Mouse (Mus musculus): Measurements from ENCODE around the gene Arhgap1. TPM values are rescaled to one million over a fixed set of nuclear protein-coding genes. Genes with fewer than 3 reads are reported as not detected.

Arhgap1 gene
- polyA plus RNA-seq, 1 experiment from 2014 or later, result 115 TPM

GRCm38 (mm10) chr2:91633334-91633977, 16.2 kb upstream of the Arhgap1 start:
- Histone ChIP-seq H3K4me1 (no peaks in the 10 kb centered on the region), H3K9me3 (no peaks in the 10 kb centered on the region), H3K27ac (no peak overlapping the region), H3K9ac (no peak overlapping the region), H3K4me2 (no peak overlapping the region), H3K27me3 (replicated peaks) (no peaks in the 10 kb centered on the region), H3K36me3 (no peaks in the 10 kb centered on the region), H3K4me3 (replicated peaks) (no peak overlapping the region)
- no peak for ATAC-seq (ENCODE audit: insufficient read depth, low FRiP score, low read depth)
- 65% methylated on average over 12 of the region's 12 CpGs for WGBS

GRCm38 (mm10) chr2:91634841-91635240, 14.8 kb upstream of the Arhgap1 start:
- H3K36me3 ChIP-seq, result no peaks in the 10 kb centered on the region
- no peak overlapping the region for H3K4me3 ChIP-seq (replicated peaks)
- H3K4me2 ChIP-seq, result no peak overlapping the region
- H3K9me3 ChIP-seq, result no peaks in the 10 kb centered on the region
- WGBS, result 70% methylated on average over 9 of the region's 9 CpGs
- no peaks in the 10 kb centered on the region for H3K27me3 ChIP-seq (replicated peaks)
- H3K9ac ChIP-seq, result no peak overlapping the region
- no peak overlapping the region for H3K27ac ChIP-seq
- no peaks in the 10 kb centered on the region for H3K4me1 ChIP-seq
- ATAC-seq (ENCODE audit: insufficient read depth, low FRiP score, low read depth), result no peak

- ATAC-seq (ENCODE audit: insufficient read depth, low FRiP score, low read depth), result no peak
- H3K9me3 ChIP-seq, result no peaks in the 10 kb centered on the region
- no peaks in the 10 kb centered on the region for H3K36me3 ChIP-seq
- no peak overlapping the region for H3K4me3 ChIP-seq (replicated peaks)
- H3K9ac ChIP-seq, result no peak overlapping the region
- no peak overlapping the region for H3K27ac ChIP-seq
- 85% methylated on average over 11 of the region's 11 CpGs for WGBS
- no peaks in the 10 kb centered on the region for H3K27me3 ChIP-seq (replicated peaks)
- no peak overlapping the region for H3K4me2 ChIP-seq
- no peaks in the 10 kb centered on the region for H3K4me1 ChIP-seq
Measured at GRCm38 (mm10) chr2:91635486-91635885, 14.2 kb upstream of the Arhgap1 start.

GRCm38 (mm10) chr2:91636229-91636628, 13.4 kb upstream of the Arhgap1 start, which contains the start of gene F2:
Gene F2, minus strand, starts transcription at chr2:91636414.
- H3K27ac ChIP-seq, result peak within 1 kb of the TSS; percentile 72

GRCm38 (mm10) chr2:91636727-91637338, 12.8 kb upstream of the Arhgap1 start:
- Histone ChIP-seq H3K9me3 (no peaks in the 10 kb centered on the region), H3K4me2 (peak overlapping the region; percentile 25; the same call in 1 of the 2 replicates), H3K27me3 (replicated peaks) (no peaks in the 10 kb centered on the region), H3K4me1 (no peaks in the 10 kb centered on the region), H3K4me3 (replicated peaks) (no peak overlapping the region), H3K9ac (no peak overlapping the region), H3K27ac (peak overlapping the region; percentile 72), H3K36me3 (no peaks in the 10 kb centered on the region)
- WGBS, result 58% methylated on average over 5 of the region's 5 CpGs
- ATAC-seq (ENCODE audit: insufficient read depth, low FRiP score, low read depth), result peak; percentile 79

More at GRCm38 (mm10) chr2:91636229-91636628, 13.4 kb upstream of the Arhgap1 start, which contains the start of gene F2:
- H3K27me3 ChIP-seq (replicated peaks), result no peaks in the 10 kb centered on the region
- H3K4me1 ChIP-seq, result no peaks in the 10 kb centered on the region
- no peaks in the 10 kb centered on the region for H3K36me3 ChIP-seq
- H3K9ac ChIP-seq, result no peak within 1 kb of the TSS
- no peak within 1 kb of the TSS for H3K4me3 ChIP-seq (replicated peaks)
- no peaks in the 10 kb centered on the region for H3K9me3 ChIP-seq
- H3K4me2 ChIP-seq, result peak within 1 kb of the TSS; percentile 25; the same call in 1 of the 2 replicates
- peak; percentile 31; the same call in 1 of the 2 replicates for ATAC-seq (ENCODE audit: insufficient read depth, low FRiP score, low read depth)
- WGBS, result 72% methylated on average over 8 of the region's 8 CpGs

GRCm38 (mm10) chr2:91638931-91639330, 10.7 kb upstream of the Arhgap1 start:
- Histone ChIP-seq H3K4me1 (no peaks in the 10 kb centered on the region), H3K9ac (no peak overlapping the region), H3K9me3 (no peaks in the 10 kb centered on the region), H3K36me3 (peaks cover 7% of the 10 kb centered on the region; the same call in 1 of the 2 replicates), H3K27me3 (replicated peaks) (no peaks in the 10 kb centered on the region), H3K4me2 (no peak overlapping the region), H3K4me3 (replicated peaks) (no peak overlapping the region), H3K27ac (no peak overlapping the region)
- ATAC-seq (ENCODE audit: insufficient read depth, low FRiP score, low read depth), result no peak
- WGBS, result 54% methylated on average over 6 of the region's 6 CpGs

- H3K9ac ChIP-seq, result no peak overlapping the region
- H3K36me3 ChIP-seq, result peaks cover 41% of the 10 kb centered on the region
- no peaks in the 10 kb centered on the region for H3K27me3 ChIP-seq (replicated peaks)
- H3K4me1 ChIP-seq, result no peaks in the 10 kb centered on the region
- no peak overlapping the region for H3K4me3 ChIP-seq (replicated peaks)
- ATAC-seq (ENCODE audit: insufficient read depth, low FRiP score, low read depth), result peak; percentile 57; the same call in 1 of the 2 replicates
- no peak overlapping the region for H3K27ac ChIP-seq
- H3K4me2 ChIP-seq, result no peak overlapping the region
- no peaks in the 10 kb centered on the region for H3K9me3 ChIP-seq
- WGBS, result 73% methylated on average over 2 of the region's 2 CpGs
Measured at GRCm38 (mm10) chr2:91642825-91643415, 6.7 kb upstream of the Arhgap1 start.

GRCm38 (mm10) chr2:91644021-91644420, 5.6 kb upstream of the Arhgap1 start:
- Histone ChIP-seq H3K4me1 (peaks cover 6% of the 10 kb centered on the region; the same call in 1 of the 2 replicates), H3K27ac (no peak overlapping the region), H3K4me2 (no peak overlapping the region), H3K4me3 (replicated peaks) (no peak overlapping the region), H3K9ac (no peak overlapping the region), H3K9me3 (no peaks in the 10 kb centered on the region), H3K27me3 (replicated peaks) (no peaks in the 10 kb centered on the region), H3K36me3 (peaks cover 41% of the 10 kb centered on the region)
- ATAC-seq (ENCODE audit: insufficient read depth, low FRiP score, low read depth), result no peak
- 91% methylated on average over 11 of the region's 11 CpGs for WGBS

GRCm38 (mm10) chr2:91645354-91645753, 4.3 kb upstream of the Arhgap1 start:
- H3K4me1 ChIP-seq, result peaks cover 6% of the 10 kb centered on the region; the same call in 1 of the 2 replicates
- peaks cover 41% of the 10 kb centered on the region for H3K36me3 ChIP-seq
- WGBS, result 97% methylated on average over 15 of the region's 15 CpGs
- no peak overlapping the region for H3K4me3 ChIP-seq (replicated peaks)
- H3K27me3 ChIP-seq (replicated peaks), result no peaks in the 10 kb centered on the region
- H3K9ac ChIP-seq, result no peak overlapping the region
- H3K9me3 ChIP-seq, result no peaks in the 10 kb centered on the region
- no peak overlapping the region for H3K27ac ChIP-seq
- ATAC-seq (ENCODE audit: insufficient read depth, low FRiP score, low read depth), result no peak
- H3K4me2 ChIP-seq, result no peak overlapping the region

GRCm38 (mm10) chr2:91645811-91646210, 3.8 kb upstream of the Arhgap1 start:
- H3K27ac ChIP-seq, result no peak overlapping the region
- no peaks in the 10 kb centered on the region for H3K27me3 ChIP-seq (replicated peaks)
- H3K36me3 ChIP-seq, result peaks cover 41% of the 10 kb centered on the region
- H3K4me2 ChIP-seq, result no peak overlapping the region
- H3K4me3 ChIP-seq (replicated peaks), result no peak overlapping the region
- 93% methylated on average over 11 of the region's 11 CpGs for WGBS
- H3K9me3 ChIP-seq, result no peaks in the 10 kb centered on the region
- H3K4me1 ChIP-seq, result peaks cover 6% of the 10 kb centered on the region; the same call in 1 of the 2 replicates
- no peak overlapping the region for H3K9ac ChIP-seq
- no peak for ATAC-seq (ENCODE audit: insufficient read depth, low FRiP score, low read depth)

GRCm38 (mm10) chr2:91646733-91647132, 2.9 kb upstream of the Arhgap1 start:
- no peaks in the 10 kb centered on the region for H3K27me3 ChIP-seq (replicated peaks)
- peaks cover 41% of the 10 kb centered on the region for H3K36me3 ChIP-seq
- ATAC-seq (ENCODE audit: insufficient read depth, low FRiP score, low read depth), result no peak
- WGBS, result 17% methylated on average over 1 of the region's 1 CpGs
- H3K9ac ChIP-seq, result no peak overlapping the region
- no peak overlapping the region for H3K27ac ChIP-seq
- no peak overlapping the region for H3K4me2 ChIP-seq
- H3K4me3 ChIP-seq (replicated peaks), result no peak overlapping the region
- peaks cover 10% of the 10 kb centered on the region; the same call in 1 of the 2 replicates for H3K4me1 ChIP-seq
- H3K9me3 ChIP-seq, result no peaks in the 10 kb centered on the region

GRCm38 (mm10) chr2:91649152-91649551, 508 bp upstream of the Arhgap1 start:
- peaks cover 39% of the 10 kb centered on the region for H3K36me3 ChIP-seq
- ATAC-seq (ENCODE audit: insufficient read depth, low FRiP score, low read depth), result 0 out of 2 replicates have a peak, but pooled peaks have one; percentile 0
- no peaks in the 10 kb centered on the region for H3K27me3 ChIP-seq (replicated peaks)
- no peaks in the 10 kb centered on the region for H3K9me3 ChIP-seq
- H3K4me3 ChIP-seq (replicated peaks), result peak overlapping the region; percentile 79
- peaks cover 12% of the 10 kb centered on the region; the same call in 1 of the 2 replicates for H3K4me1 ChIP-seq
- peak overlapping the region; percentile 93 for H3K9ac ChIP-seq
- under 1% methylated on average over 15 of the region's 15 CpGs for WGBS
- H3K4me2 ChIP-seq, result peak overlapping the region; percentile 90
- peak overlapping the region; percentile 78 for H3K27ac ChIP-seq

Data from stomach, embryonic 15.5 days (tissue).